Mouse (Mus musculus) left cerebral cortex, adult 8-10 months (tissue): ENCODE results near the gene Ifitm6. TPM values are rescaled to one million over a fixed set of nuclear protein-coding genes. Genes with fewer than 3 reads are reported as not detected.
"Not testable (repeated sequence)": the region's sequence is repeated elsewhere in the genome, so short reads cannot be mapped to it uniquely, and the experiment has no call there.

Source experiments
- DNase-seq, 2 experiments: peaks; one replicate each; pipeline ENCODE4 v3.0.0; 2022; ENCODE audit warnings: low spot score in 2 of 2
- total RNA-seq, 4 experiments: library from RNA; stranded (reverse); gene quantifications; 2 replicates each; pipeline ENCODE4 v1.2.4; 2022

The Ifitm6 gene
- total RNA-seq, 4 experiments from 2014 or later = 0.87 to 0.88 TPM; not detected in 2

DNA sequence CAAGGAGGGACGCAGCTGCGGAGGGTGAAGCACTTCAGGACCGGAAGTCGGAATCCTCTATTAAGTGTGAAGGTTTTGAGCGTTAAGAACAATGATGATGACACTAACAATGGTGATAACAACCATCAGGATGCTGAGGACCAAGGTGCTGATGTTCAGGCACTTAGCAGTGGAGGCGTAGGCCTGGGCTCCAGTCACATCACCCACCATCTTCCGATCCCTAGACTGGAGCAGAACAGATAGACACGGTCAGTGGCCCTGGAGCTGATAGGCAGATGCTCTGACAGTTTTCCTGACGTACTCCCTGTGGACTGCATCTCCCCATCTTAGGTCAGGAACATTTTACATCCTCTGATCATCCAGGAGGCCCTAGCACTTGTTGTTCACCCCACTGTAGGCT is 8.1 kb downstream of the Ifitm6 start:
- no peak for DNase-seq

DNA sequence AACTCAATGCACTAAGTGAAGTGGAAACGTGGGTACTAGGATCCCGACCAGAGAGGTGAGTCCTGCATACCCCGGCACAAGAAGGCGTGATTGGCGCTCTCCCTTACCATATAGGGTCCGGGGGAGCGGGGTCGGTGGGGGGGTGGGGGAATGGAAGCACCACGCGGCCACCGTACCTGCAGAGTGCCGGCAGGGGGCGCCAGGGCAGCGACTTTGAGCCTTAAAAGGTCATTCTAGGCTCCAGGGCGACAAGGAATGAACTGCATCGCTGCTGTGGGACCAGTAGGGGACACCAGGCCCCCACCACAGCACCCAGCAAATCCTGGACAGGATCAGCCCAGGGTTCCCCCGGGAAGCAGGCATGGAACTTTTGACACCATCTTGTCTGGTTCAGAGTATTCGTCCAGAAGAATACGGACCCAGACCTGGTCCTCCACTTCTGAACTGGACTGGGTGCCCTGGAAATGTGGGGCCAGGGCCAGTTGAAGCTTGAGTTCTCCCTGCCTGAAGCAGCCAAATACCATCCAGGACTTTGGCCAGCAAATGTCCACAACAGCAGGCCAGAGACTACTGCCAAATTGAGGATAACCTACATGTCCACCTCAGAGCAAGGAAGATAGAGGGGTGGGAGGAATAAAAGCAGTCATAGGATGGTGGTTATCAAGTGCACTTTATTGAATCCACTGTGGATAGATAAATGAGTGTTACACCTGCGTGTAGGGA is 8.6 kb downstream of the Ifitm6 start:
- DNase-seq = peak in 1 of 2 experiments; percentile 19

DNA sequence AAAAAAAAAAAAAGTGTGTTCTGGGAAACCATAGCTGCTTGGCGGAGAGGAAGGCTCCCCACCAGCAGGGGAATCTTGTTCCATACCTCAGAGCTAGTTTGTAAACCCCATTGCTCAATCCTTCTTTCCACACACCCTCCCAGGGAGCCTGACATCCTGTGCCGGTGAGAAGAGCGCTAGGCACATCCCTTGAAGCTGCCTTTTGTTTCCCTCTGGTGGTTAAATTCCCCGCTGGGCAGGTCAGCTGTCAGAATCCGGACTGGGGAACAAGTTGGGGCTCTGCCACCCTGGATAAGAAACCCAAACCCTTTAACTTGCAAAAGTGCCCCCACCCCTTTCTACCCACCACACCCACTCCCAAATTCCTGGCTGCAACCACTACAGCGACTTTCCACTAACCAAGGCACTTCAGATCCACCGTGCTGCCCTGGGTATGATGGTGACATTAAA is 9.4 kb downstream of the Ifitm6 start:
- DNase-seq = no peak

DNA sequence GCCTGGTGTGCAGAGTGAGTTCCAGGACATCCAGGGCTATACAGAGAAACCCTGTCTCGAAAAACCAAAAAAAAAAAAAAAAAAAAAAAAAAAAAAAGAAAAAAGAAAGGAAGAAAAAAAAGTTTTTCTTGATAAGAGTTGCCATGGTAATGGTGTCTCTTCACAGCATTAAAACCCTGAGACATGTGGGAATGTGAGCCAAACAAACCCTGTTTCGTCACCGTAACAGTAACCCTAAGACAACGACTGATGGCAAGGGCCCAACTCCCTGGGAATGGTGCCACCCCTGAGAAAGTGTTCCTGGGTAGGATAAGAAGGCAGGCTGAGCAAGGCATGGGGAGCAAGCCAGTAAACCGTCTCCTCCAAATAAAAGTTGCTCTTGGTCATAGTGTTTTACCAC is 10.8 kb downstream of the Ifitm6 start:
- no peak for DNase-seq

DNA sequence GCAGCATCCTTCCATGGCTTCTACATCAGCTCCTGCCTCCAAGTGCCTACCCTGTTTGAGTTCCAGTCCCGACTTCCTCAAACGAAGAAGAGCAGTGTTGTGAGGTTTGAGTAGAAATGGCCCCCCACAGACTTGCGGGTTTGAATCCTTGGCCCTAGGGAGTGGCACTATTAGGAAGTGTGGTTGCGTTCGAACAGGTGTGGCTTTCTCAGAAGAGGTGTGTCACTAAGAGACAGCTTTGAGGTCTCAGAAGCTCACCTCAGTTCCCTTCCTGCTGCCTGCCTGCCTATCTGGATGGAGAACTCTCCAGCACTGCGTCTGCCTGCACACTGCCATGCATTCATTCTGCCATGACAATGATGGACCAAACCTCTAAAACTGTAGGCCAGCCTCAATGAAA is 11.3 kb downstream of the Ifitm6 start:
- DNase-seq = no peak

DNA sequence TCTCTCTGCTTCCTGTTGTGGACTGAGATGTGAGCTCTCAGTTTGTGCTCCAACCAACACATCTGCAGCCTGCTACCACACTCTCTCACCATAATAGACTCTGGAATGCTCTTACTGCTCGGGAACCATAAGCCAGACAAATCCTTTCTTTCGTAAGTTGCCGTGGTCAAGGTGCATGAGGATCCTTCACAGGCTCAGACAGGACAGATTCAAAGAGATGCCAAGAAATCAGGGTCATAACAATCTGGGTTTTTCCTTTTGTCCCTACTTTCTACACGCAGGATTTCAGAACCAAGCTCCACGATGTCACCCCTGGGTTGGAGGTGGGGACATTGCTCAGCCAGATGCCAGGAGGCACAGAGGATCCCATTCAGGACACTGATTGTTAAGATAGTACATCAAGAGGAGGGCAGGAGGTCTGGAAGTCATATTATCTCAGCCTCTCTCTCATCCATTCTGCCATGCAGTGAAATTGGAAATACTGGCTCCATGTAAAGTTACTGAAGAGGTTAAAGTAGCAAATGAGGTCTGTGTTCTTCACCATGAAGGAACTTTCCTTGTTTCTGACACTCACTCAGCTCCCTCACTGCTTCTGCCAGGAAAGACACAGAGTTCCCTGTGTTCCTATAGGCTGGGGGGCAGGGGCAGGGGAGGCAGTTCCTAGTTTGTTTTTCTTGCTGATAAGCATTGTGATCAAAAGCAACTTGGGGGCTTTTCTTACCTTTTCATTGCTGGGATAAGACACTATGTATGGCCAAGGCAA is 14.3 kb downstream of the Ifitm6 start:
- DNase-seq = no peak

DNA sequence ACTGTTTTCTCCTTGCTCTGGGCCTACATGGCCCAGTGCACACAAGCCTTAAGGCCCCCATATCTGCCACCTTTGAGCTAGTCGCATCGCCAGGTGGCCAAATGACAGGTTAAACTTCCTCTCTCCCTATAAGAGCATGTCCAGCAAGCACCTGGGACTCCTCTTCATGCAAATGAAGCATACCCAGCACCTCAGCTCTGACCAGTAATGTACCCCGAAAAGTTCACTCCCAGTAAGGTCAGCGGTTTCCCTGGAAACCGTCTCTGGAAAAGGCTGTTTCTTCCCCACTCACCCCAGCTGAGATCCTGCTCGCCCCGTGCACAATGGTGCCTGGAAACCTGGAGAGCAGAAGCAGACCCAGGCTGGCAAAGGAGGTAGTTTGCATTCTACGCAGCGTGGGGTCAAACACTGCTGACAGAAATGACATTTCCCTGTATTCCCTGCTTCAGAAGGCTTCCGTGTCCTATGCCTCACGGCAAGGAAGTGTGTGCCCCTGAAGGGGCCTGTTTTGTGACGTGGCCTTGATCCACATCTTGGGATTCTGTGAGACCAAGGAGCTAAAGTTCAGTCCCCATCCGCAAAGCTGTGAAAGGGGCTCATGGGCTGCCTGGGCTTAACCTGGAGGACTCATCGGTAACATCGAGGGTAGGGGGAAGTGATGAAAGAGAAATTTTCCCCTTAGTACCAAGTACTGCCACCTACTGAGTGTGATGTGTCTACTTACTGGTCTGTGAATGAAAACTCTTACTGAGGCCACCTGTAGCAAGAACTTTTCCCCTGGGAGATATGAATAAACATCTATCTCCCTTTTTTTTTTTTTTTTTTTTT is 16.6 kb downstream of the Ifitm6 start:
- no peak for DNase-seq

DNA sequence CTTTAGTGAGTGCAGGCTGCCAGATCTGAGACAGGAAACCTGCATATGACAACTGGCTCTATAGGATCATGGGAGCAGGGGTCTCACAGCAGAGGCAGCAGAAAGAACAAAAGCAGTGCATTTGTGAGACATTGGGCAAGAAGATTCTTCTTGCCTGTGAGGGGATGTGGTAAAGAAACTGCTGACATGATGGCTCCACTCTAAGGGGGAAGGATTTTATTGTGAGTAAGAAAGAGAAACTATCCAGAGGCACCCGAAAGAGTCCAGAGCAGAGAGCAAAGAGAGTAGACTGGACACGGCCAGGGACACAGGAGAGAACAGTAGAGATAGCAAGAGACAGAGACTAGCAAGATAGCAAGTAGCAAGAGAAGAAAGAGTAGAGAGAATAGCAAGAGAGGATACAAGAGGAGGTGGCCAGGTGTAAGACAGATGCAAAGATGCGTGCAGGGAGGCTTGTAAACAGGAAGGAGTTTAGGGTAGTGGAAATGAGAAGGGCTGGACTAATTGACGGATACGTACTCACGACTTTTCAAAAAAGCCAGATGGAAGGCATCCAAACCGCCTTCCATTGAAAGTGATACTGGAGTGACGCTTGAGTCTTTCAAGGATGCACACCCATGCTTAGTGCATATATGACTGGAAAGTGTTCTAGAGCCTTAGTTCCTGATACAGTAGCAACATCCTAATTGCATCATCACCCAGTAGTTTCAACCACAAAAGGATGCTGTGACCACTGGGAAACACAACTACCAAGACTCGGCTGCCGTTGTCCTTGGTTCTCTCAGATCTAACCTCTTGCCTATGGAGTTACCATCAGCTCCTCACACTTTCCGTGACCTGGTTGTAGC is 18.6 kb downstream of the Ifitm6 start:
- no peak for DNase-seq

DNA sequence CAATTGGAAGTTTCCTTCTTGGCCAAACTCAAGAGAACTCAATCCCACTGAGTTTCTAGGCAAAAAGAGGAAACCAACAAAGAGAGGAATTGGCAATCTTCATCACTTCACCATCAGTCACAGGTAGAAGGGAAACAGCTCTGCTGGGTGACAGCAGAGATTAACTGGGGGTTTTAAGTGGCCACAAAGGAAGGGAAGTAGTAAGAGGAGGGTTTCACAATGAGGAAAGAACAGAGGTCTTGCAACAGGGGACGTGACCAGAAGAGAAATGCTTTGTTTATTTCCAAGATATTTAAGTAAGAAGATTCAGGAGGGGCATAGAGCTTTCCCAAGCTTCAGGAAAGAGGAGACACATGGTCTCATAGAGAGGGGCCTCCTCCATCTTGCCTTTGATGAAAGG is 19.9 kb downstream of the Ifitm6 start:
- no peak for DNase-seq

DNA sequence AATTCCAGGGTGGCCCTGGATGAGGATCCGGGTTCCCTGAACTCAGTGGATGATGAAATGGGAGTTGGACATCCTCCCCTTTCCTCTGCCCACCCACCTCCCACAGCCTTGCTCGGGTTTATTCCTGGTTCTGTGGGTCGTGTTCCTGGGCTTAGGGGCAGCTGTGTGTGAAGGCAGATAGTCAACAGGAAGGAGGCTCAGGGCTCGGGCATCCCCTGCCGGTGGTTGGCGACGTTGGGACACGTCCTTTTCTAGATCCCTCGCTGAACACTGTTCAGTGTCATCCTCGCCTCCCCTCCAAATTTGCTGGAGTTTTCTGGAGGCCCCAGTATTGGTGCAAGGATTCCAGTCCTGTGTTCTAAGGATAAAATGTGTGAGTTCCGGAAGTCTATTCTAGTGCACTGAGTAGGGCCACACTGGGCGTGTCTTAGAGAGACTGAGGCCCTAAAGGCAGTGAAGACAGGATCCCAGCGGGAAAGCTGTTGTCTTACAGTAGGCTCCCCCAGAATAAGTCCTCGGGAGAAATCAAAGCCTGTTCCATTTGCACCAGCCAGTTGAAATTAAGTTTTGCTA is 26.5 kb downstream of the Ifitm6 start:
- DNase-seq = no peak

DNA sequence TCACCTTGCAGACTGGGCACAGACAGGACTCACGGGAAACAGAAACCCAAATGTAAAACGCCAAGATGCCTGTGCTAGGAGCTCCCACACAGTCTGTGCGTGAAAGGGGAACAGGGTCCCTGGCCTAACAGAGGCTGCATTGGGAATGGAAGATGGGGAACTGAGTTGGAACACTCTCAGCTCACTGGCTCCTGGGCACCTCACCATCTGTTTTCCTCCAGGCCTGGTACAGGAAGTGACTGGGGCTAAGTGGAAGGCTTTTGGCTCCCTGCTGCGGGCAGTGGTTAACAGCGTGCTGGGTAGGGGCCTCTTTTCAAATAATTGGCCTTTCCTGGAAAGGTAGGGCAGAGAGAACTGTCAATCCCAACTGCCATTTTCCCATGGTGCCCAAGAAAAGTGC is 27.1 kb downstream of the Ifitm6 start:
- DNase-seq = no peak

DNA sequence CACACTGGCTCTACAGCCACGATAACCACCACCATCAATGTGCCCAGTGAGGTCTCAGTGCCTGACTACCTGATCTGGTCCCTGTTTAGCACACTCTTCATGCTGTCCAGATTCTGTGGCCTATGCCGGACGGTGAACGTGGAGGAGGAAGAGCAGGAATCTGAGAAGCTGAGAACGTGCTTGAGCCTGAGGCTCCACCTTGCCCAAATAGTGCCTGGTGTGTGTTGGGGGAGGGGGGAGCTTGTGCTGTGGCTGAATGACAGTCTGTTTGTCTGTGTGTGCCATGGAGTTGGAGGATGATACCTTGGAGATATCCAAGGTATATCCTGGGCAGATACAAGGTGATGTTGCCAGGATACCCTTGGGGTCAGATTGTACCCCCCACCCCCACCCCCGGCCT is 27.5 kb downstream of the Ifitm6 start:
- DNase-seq = no peak

DNA sequence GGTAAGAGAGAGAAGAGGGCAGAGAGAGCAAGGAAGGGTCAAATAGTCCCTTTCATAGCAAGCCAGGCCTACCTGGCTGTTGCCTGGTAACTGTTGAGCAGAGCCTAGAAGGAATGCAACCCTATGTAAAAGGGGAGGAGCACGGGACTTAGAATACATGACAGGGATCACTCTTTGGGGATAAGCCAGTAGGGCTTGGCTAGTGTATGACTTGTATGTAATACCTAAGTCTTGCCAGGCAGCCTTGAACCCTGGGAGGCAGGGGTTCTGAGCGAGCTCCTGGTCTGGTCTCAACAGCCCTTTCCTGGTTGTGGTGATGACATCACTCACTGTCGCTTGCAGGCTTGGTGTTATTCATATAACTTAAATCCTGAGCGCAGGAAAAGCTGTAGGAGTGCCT is 28.7 kb downstream of the Ifitm6 start:
- DNase-seq = no peak

DNA sequence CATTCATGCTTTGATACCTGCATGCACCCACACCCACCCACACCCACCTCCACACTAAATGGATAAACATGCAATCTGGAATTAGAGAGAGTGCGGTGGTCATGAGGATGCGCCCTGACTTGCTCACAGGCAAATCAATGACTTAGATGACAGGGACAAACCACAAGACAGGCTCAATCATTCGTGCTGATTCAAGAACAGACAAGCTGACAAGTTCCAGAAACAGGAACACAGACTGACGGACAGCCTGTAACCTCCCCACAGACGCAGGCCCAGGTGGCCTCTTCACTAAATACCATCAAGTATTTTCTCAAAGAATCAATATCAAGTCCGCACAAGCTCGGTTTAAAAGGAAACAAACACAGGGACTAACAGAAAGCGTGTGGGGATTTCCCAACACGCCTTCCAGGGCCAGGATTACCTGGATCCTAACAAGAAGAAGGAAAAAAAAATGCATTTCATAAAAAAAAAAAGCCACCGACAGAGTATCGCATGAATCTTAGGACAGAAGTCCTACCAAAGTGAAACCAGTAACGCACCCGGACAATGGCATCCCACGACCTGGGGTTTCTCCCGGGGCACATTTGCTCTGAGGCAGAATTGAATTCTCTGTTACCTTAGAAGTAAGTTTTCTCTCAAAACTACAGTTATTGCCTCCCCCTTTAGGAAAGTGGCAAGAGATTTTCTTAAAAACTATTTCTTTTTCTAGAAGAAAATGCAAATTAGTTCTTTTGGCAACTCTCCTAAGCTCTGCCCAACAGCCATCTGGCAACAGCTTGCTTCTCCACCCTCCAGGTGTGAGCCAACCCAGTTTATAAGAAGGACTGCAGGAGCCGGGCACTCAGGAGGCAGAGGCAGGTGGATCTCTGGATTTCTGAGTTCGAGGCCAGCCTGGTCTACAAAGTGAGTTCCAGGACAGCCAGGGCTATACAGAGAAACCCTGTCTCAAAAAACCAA is 30.3 kb downstream of the Ifitm6 start:
- DNase-seq = peak in 1 of 2 experiments; percentile 38

DNA sequence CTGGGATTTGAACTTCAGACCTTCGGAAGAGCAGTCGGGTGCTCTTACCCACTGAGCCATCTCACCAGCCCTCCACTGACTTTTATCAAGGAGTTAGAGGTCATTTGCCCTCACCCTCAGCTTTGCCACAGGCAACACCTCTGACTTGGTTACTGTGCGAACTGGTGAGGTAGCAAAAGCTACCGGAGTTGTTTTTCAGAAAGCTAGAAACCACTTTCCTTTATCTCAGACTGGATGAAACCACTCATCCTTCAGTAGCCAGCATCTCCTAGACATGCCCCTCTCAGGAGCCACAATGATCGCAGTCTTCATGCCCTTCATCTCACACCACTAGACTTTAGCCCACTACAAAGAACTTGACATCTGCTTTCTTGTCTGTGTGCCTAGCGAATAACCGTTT is 34.8 kb downstream of the Ifitm6 start:
- no peak for DNase-seq

DNA sequence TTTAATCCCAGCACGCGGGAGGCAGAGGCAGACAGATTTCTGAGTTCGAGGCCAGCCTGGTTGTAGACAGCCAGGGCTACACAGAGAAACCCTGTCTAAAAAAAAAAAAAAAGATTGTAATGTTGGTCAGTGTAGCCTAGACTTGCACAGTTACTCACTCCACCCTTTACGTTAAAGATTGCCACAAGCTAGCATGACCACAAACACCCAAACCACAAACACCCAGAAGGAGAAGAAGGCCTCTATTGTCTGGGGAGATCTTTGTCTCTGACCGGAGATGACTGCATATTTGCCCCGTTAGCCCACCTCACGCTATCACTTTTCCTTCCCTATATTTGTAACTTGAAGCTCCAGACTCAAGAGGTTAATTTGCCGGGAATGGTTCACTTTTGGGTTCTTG is 36.0 kb downstream of the Ifitm6 start:
- no peak for DNase-seq

DNA sequence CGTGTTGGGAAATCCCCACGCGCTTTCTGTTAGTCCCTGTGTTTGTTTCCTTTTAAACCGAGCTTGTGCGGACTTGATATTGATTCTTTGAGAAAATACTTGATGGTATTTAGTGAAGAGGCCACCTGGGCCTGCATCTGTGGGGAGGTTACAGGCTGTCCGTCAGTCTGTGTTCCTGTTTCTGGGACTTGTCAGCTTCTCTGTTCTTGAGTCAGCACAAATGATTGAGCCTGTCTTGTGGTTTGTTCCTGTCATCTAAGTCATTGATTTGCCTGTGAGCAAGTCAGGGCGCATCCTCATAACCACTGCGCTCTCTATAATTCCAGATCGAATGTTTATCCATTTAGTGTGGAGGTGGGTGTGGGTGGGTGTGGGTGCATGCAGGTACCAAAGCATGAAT is 41.0 kb downstream of the Ifitm6 start:
- not testable (repeated sequence) for DNase-seq

DNA sequence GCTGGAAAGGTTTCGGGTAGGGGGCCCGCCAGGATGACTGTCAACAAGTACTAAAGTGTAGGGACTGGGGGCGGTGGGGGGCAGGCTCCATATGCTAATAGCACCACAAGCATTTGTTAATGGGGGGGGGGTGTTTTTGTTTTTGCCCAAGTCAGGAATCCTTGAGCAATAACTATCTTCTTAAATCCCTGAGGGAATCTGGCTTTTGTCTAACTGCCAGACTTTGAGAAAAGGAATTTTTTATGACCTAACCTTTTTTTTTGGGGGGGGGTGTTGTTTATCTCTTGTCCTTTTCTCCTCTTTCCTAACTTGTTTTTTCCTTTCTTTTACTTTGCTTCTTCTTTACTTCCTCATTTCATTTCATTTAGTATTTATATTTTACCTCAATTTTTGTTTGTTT is 42.3 kb downstream of the Ifitm6 start:
- no peak for DNase-seq

DNA sequence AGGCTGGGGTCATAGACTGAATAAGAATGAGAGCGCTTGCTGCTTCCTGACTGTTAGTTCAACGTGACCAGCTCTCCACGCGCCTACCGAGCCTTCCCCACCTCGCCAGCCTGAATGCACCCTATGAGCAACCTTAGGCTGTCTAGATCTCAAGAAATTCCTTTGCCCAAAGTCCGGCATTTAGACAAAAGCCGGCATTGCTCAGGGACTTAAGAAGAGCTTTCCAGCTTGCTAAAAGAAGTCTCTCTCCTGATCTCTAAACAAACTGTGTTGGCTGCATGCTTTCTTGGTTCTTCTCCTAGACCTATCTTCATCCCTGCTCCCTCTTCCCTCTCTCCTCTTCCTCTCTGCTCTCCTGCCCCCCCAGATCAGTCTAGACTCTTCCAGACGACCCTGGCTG is 42.8 kb downstream of the Ifitm6 start:
- no peak for DNase-seq
